Mouse (Mus musculus): ENCODE measurements around the gene Calm2. TPM values are rescaled to one million over a fixed set of nuclear protein-coding genes. Genes with fewer than 3 reads are reported as not detected.
A peak's percentile ranks its signal among the peaks of the same experiment; 100 is the strongest.

Calm2 gene
- total and polyA plus RNA-seq, 3 experiments = 126 to 321 (median 208) TPM

DNA sequence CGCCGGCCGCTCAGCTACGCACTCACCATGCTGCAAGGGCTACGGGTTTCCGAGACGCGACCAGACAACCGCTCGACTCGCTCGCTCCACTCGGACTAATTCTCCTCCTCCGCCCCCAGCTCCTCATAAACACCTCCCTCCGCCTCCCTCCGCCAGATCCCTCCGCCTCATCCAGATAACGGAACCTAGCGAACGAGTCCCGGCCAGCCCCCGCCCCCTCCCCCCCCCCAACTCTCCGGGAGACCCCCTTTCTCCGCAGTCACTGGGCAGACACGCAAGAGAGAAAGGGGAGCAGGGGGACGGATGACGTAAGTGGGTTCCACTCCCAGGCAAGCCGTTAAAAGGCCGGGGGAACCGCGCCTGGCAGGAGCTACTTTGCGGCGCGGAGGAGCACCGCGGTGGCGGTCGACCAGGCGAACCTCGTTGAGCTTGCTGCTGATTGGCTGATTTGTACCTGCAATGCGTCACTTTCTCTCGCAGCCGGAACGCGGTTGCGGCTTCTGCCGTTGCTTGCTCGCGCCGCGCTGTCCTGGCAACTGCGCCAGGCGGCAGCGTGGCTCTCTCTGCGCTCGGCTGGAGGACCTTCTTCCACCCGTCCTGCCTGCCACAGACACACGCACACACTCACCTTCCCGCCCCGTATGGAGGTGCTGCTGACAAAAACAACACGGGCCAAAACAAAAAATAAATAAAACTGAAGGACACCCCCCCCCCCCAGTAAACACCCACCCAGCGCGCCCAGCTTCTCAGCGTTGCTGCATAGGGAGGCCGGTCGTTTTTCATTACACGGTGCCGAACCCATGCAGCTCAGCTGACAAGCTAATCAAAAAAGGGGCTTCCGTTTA is at the start of gene Calm2 (continued):
- TF ChIP-seq MAFK (IDR thresholded peaks at IDR 0.05; ENCODE audit: borderline replicate concordance, low read depth, low read length) (no peak), CTCF (IDR thresholded peaks at IDR 0.05 in 2 of 3, conservative IDR thresholded peaks at IDR 0.05 in 1 of 3; ENCODE audit: control insufficient read depth in 1 of 3, insufficient read depth in 1 of 3, low read depth in 2 of 3, low read length in 3 of 3, poor library complexity in 1 of 3, severe bottlenecking in 1 of 3) (no peak), MEF2A (IDR thresholded peaks at IDR 0.05; ENCODE audit: extremely low read depth, insufficient replicate concordance, low read depth, low read length, poor library complexity, severe bottlenecking) (no peak), CHD2 (IDR thresholded peaks at IDR 0.05; ENCODE audit: low read length) (peak; percentile 74)

DNA sequence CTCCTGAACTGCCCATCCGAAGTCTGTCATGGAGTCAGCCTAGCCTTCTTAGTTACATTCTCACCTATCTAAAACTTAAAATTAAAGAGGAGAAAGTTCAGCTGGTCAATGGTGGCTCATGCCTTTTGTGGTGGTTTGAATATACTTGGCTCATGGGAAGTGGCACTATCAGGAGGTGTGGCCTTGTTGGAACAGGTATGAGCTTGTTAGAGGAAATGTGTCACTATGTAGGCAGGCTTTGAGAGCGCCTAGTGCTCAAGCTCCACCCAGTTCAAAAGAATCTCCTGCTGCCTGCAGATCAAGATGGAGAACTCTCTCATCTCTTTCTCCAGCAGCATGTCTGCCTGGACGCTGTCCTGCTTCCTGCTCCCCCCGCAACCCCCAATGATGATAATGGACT is 48.8 kb upstream of the Calm2 start:
- Histone ChIP-seq H3K27ac (ENCODE audit: control insufficient read depth, low read depth, low read length) (no peak overlapping the region), H3K4me3 (ENCODE audit: control insufficient read depth in 1 of 2, insufficient read depth in 1 of 2, low read depth in 2 of 2, low read length in 2 of 2) (no peak overlapping the region), H3K4me1 (ENCODE audit: control insufficient read depth in 1 of 2, insufficient read depth in 2 of 2, low read length in 2 of 2) (no peaks in the 10 kb centered on the region), H3K9me3 (replicated peaks; ENCODE audit: insufficient read depth, low read length) (no peaks in the 10 kb centered on the region), H3K9ac (ENCODE audit: control insufficient read depth, low read depth, low read length, poor library complexity, severe bottlenecking) (no peak overlapping the region), H3K36me3 (ENCODE audit: control insufficient read depth in 1 of 2, insufficient read depth in 2 of 2, low read length in 2 of 2) (no peaks in the 10 kb centered on the region), H3K27me3 (ENCODE audit: control insufficient read depth in 1 of 2, insufficient read depth in 2 of 2, low read length in 2 of 2) (peaks cover 0 to 4% of the 10 kb centered on the region in 2 experiments; a peak in 2 of 4 replicates), H3K79me2 (ENCODE audit: control insufficient read depth, insufficient read depth, low read length, poor library complexity) (no peaks in the 10 kb centered on the region)
- TF ChIP-seq JUND (IDR thresholded peaks at IDR 0.05; ENCODE audit: low read depth, low read length) (no peak), MYC (IDR thresholded peaks at IDR 0.05; ENCODE audit: low read depth, low read length) (no peak), CHD2 (IDR thresholded peaks at IDR 0.05; ENCODE audit: low read length) (no peak), E2F4 (IDR thresholded peaks at IDR 0.05; ENCODE audit: borderline replicate concordance, low read depth, low read length) (no peak), USF1 (IDR thresholded peaks at IDR 0.05; ENCODE audit: low read depth, low read length) (no peak), UBTF (IDR thresholded peaks at IDR 0.05; ENCODE audit: borderline replicate concordance, insufficient read depth, low read depth, low read length) (no peak), MEF2A (IDR thresholded peaks at IDR 0.05; ENCODE audit: extremely low read depth, insufficient replicate concordance, low read depth, low read length, poor library complexity, severe bottlenecking) (no peak), MAZ (IDR thresholded peaks at IDR 0.05; ENCODE audit: low read depth, low read length) (no peak), BHLHE40 (IDR thresholded peaks at IDR 0.05; ENCODE audit: borderline replicate concordance, low read depth, low read length) (no peak), EP300 (IDR thresholded peaks at IDR 0.05; ENCODE audit: low read depth in 1 of 2, low read length in 2 of 2) (no peak), ZNF384 (IDR thresholded peaks at IDR 0.05; ENCODE audit: low read depth, low read length) (no peak), POLR2A (IDR thresholded peaks at IDR 0.05; ENCODE audit: control insufficient read depth in 1 of 2, insufficient read depth in 1 of 2, low read depth in 1 of 2, low read length in 2 of 2, poor library complexity in 1 of 2) (no peak), NELFE (IDR thresholded peaks at IDR 0.05; ENCODE audit: low read depth, low read length) (no peak), ELF1 (IDR thresholded peaks at IDR 0.05; ENCODE audit: low read depth, low read length) (no peak)
- DNase-seq (ENCODE audit: low read depth, low spot score) = no peak

DNA sequence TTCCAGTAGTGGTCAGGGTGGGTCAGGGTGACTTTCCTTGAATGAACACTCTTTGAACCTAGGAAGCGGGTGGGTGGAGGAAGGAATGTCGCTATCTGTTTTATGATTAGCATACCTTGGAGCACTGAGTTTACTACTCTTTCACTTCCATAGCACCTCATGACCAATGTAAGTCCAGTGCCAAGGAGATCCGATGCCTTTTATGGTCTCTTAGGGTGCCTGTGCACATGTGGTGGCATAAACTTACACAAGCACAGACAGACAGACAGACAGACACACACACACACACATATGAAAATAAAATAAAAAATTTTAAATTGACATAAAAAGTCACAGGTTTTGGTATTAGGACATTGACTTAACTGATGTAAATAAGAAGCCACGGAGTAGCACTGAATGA is 47.6 kb upstream of the Calm2 start:
- peaks cover 0 to 4% of the 10 kb centered on the region in 2 experiments; a peak in 2 of 4 replicates for H3K27me3 ChIP-seq (ENCODE audit: control insufficient read depth in 1 of 2, insufficient read depth in 2 of 2, low read length in 2 of 2)
- H3K9ac ChIP-seq (ENCODE audit: control insufficient read depth, low read depth, low read length, poor library complexity, severe bottlenecking) = no peak overlapping the region
- no peaks in the 10 kb centered on the region for H3K4me1 ChIP-seq (ENCODE audit: control insufficient read depth in 1 of 2, insufficient read depth in 2 of 2, low read length in 2 of 2)
- H3K9me3 ChIP-seq (replicated peaks; ENCODE audit: insufficient read depth, low read length) = no peaks in the 10 kb centered on the region
- DNase-seq (ENCODE audit: low read depth, low spot score) = no peak
- no peak for TF ChIP-seq NELFE (IDR thresholded peaks at IDR 0.05; ENCODE audit: low read depth, low read length)
- no peak for TF ChIP-seq GABPA (IDR thresholded peaks at IDR 0.05; ENCODE audit: low read depth, low read length)
- no peak for TF ChIP-seq MYC (IDR thresholded peaks at IDR 0.05; ENCODE audit: low read depth, low read length)
- no peak for TF ChIP-seq ETS1 (IDR thresholded peaks at IDR 0.05; ENCODE audit: low read depth, low read length)
- no peak for TF ChIP-seq GATA1 (IDR thresholded peaks at IDR 0.05; ENCODE audit: low read depth, low read length)
- no peak for TF ChIP-seq RCOR1 (IDR thresholded peaks at IDR 0.05; ENCODE audit: low read depth, low read length)
- TF ChIP-seq CTCF (IDR thresholded peaks at IDR 0.05 in 2 of 3, conservative IDR thresholded peaks at IDR 0.05 in 1 of 3; ENCODE audit: control insufficient read depth in 1 of 3, insufficient read depth in 1 of 3, low read depth in 2 of 3, low read length in 3 of 3, poor library complexity in 1 of 3, severe bottlenecking in 1 of 3) = no peak
- TF ChIP-seq HCFC1 (IDR thresholded peaks at IDR 0.05; ENCODE audit: low read depth, low read length) = no peak
- no peak for TF ChIP-seq POLR2AphosphoS5 (IDR thresholded peaks at IDR 0.05; ENCODE audit: borderline replicate concordance, low read depth, low read length)
- H3K4me3 ChIP-seq (ENCODE audit: control insufficient read depth in 1 of 2, insufficient read depth in 1 of 2, low read depth in 2 of 2, low read length in 2 of 2) = no peak overlapping the region
- H3K27ac ChIP-seq (ENCODE audit: control insufficient read depth, low read depth, low read length) = no peak overlapping the region
- no peaks in the 10 kb centered on the region for H3K79me2 ChIP-seq (ENCODE audit: control insufficient read depth, insufficient read depth, low read length, poor library complexity)
- no peaks in the 10 kb centered on the region for H3K36me3 ChIP-seq (ENCODE audit: control insufficient read depth in 1 of 2, insufficient read depth in 2 of 2, low read length in 2 of 2)

Measured in MEL (cell line).